Comparison of ENCODE assay signal across 11 mouse cellular contexts in the genomic region with DNA sequence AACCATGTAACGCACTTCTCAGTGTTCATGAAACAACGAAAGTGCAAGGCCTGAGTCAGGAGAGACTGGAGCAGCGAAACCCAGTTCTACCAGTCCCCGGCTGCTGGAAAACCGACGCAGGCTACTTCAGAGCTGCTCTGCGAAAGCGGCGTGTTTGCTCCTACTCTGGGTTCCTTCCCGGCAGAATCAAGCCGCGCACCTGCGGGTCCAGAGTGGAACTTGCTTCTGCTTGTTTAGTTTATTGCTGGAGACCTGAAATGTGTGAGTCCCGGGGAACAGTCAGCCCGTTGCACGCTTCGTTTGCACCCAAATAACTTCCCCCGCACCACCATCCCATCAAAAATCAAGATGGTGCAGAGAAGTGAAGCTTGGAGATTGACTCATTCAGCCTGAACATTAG. TPM values are rescaled to one million over a fixed set of nuclear protein-coding genes. Genes with fewer than 3 reads are reported as not detected.
DNase-seq lines count a peak whose midpoint lies in the region; ATAC-seq and TF ChIP-seq lines count a peak whose summit lies in the region.
"Had no signal": no experiment of that assay in that cellular context is flagged by ENCODE, and none has a peak within 500 bp of the region (broad histone marks: within the 10 kb centered on the region; RNA-seq: fewer than 3 reads in every experiment).

Pax1 (plus strand) TSS at position 345 of the 400 bp plus-strand sequence.

- no peaks in the 10 kb centered on the region for H3K9me3 ChIP-seq in heart, embryonic 11.5 days (replicated peaks; ENCODE audit: control insufficient read depth, low read length)
- no peaks in the 10 kb centered on the region for H3K9me3 ChIP-seq in lung, embryonic 14.5 days (ENCODE audit: low read depth, low read length)
- H3K9me3 ChIP-seq in limb, embryonic 14.5 days (ENCODE audit: control insufficient read depth, low read length): no peaks in the 10 kb centered on the region

- no peak within 1 kb of the TSS for H3K4me3 ChIP-seq in heart, embryonic 11.5 days (ENCODE audit: low read depth, low read length)
- H3K4me3 ChIP-seq in lung, embryonic 14.5 days (ENCODE audit: low read depth, low read length): peak within 1 kb of the TSS; percentile 9; the same call in 1 of the 2 replicates
- H3K4me3 ChIP-seq in limb, embryonic 14.5 days (replicated peaks; ENCODE audit: low read length): peak within 1 kb of the TSS; percentile 25
- H3K4me3 ChIP-seq: gastrocnemius, adult 2 months had no signal

- 1% methylated on average over 18 of the region's 18 CpGs for WGBS in heart, embryonic 11.5 days (ENCODE audit: insufficient replicate concordance)
- WGBS in lung, embryonic 14.5 days: under 1% methylated on average over 18 of the region's 18 CpGs
- 2% methylated on average over 18 of the region's 18 CpGs for WGBS in limb, embryonic 14.5 days

- peak within 1 kb of the TSS; percentile 17; the same call in 1 of the 2 replicates for H3K4me2 ChIP-seq in heart, embryonic 11.5 days
- H3K4me2 ChIP-seq in lung, embryonic 14.5 days: 0 out of 2 replicates have a peak within 1 kb of the TSS, but pooled peaks have one; percentile 12
- peak within 1 kb of the TSS; percentile 28 for H3K4me2 ChIP-seq in limb, embryonic 14.5 days (replicated peaks; ENCODE audit: low read depth, low read length, severe bottlenecking)

- intact Hi-C loops in heart, postnatal 36 days (cut with DNase I): no loop called here

- H3K9ac ChIP-seq in heart, embryonic 11.5 days (ENCODE audit: low read depth, low read length): no peak within 1 kb of the TSS
- H3K9ac ChIP-seq in lung, embryonic 14.5 days: no peak within 1 kb of the TSS
- H3K9ac ChIP-seq in limb, embryonic 14.5 days (ENCODE audit: low read depth, low read length, severe bottlenecking): no peak within 1 kb of the TSS

- DNase-seq in heart, postnatal 36 days: no peak
- DNase-seq in lung, embryonic 14.5 days: peak; percentile 41
- DNase-seq in lung, postnatal 36 days: no peak
- DNase-seq in ZHBTc4 (ENCODE audit: low read depth, low spot score) (peak; percentile 60), liver (no peak)
- no peak for DNase-seq in limb, embryonic 14.5 days (ENCODE audit: low spot score)
- no peak for DNase-seq in T-cell, adult 2 months (ENCODE audit: low spot score)
- DNase-seq: gastrocnemius, adult 2 months; right cerebral cortex, postnatal 25 days had no signal

- H3K4me1 ChIP-seq in heart, embryonic 11.5 days (ENCODE audit: control insufficient read depth, insufficient read depth, low read length): peaks cover 6% of the 10 kb centered on the region; the same call in 1 of the 2 replicates
- H3K4me1 ChIP-seq in lung, embryonic 14.5 days (ENCODE audit: insufficient read depth): no peaks in the 10 kb centered on the region
- H3K4me1 ChIP-seq in limb, embryonic 14.5 days (ENCODE audit: control insufficient read depth, insufficient read depth, low read length): no peaks in the 10 kb centered on the region

- H3K27ac ChIP-seq in heart, embryonic 11.5 days (ENCODE audit: low read depth, low read length): no peak within 1 kb of the TSS
- no peak within 1 kb of the TSS for H3K27ac ChIP-seq in lung, embryonic 14.5 days (ENCODE audit: low read depth)
- no peak within 1 kb of the TSS for H3K27ac ChIP-seq in limb, embryonic 14.5 days (replicated peaks; ENCODE audit: low read depth, low read length)
- H3K27ac ChIP-seq: gastrocnemius, adult 2 months had no signal

- peaks cover 90% of the 10 kb centered on the region for H3K27me3 ChIP-seq in heart, embryonic 11.5 days (ENCODE audit: control insufficient read depth, insufficient read depth, low read length)
- H3K27me3 ChIP-seq in lung, embryonic 14.5 days (ENCODE audit: insufficient read depth, low read length): peaks cover 93% of the 10 kb centered on the region
- peaks cover 95% of the 10 kb centered on the region for H3K27me3 ChIP-seq in limb, embryonic 14.5 days (ENCODE audit: control insufficient read depth, insufficient read depth, low read length)

- TF ChIP-seq CTCF in lung, embryonic 14.5 days (IDR thresholded peaks at IDR 0.05; ENCODE audit: low read depth): no peak

- H3K36me3 ChIP-seq in heart, embryonic 11.5 days (ENCODE audit: control insufficient read depth, insufficient read depth, low read length): no peaks in the 10 kb centered on the region
- H3K36me3 ChIP-seq in lung, embryonic 14.5 days (ENCODE audit: insufficient read depth): no peaks in the 10 kb centered on the region
- H3K36me3 ChIP-seq in limb, embryonic 14.5 days (ENCODE audit: control insufficient read depth, insufficient read depth, low read length): no peaks in the 10 kb centered on the region

- TF ChIP-seq POLR2A in limb, embryonic 14.5 days (IDR thresholded peaks at IDR 0.05; ENCODE audit: borderline replicate concordance, extremely low read depth, insufficient read depth, insufficient read length): no peak

- ATAC-seq in heart, embryonic 11.5 days (replicated peaks; ENCODE audit: insufficient number of reproducible peaks, low FRiP score, low TSS enrichment): no peak
- no peak for ATAC-seq in lung, embryonic 14.5 days (ENCODE audit: insufficient read depth)
- no peak for ATAC-seq in limb, embryonic 14.5 days (ENCODE audit: low FRiP score, low read depth)

RNA-seq across cellular contexts. Expression of gene Pax1, which starts in this region (rescaled TPM):
- 0.37 and 0.55 TPM in 2 replicates for polyA plus RNA-seq in heart, embryonic 11.5 days (2014; fragmentation: Nextera tagmentation; extraction: Ambion mirVana)
- not detected for total RNA-seq in heart, postnatal 36 days (2021)
- polyA plus RNA-seq in lung, embryonic 14.5 days (2014; fragmentation: Nextera tagmentation; extraction: Ambion mirVana): 0.07 TPM in 1 of 2 replicates, not detected in the other
- polyA plus RNA-seq in limb, embryonic 14.5 days (2012; rRNA removed): 9.9 and 12.5 TPM in 2 replicates
- 4.9 and 5.0 TPM in 2 replicates for polyA plus RNA-seq in limb, embryonic 14.5 days (2014; fragmentation: Nextera tagmentation; extraction: Ambion mirVana)
- total RNA-seq: common myeloid progenitor, adult 5-6 weeks; gastrocnemius, adult 2 months had no signal

Comparison
In these comparisons a context has a peak if more than half of its experiments do, and no peak if none do; other contexts are left out.
1. Peak in DNase-seq, H3K4me3 ChIP-seq and H3K4me2 ChIP-seq in lung, embryonic 14.5 days; RNA of the gene not detected or under 1 TPM.